Mouse (Mus musculus): ENCODE measurements at regions not wholly inside any gene's neighbourhood (a gene's known extent, or its start where the extent isn't known, plus 50 kb on each side); places are given as distances from the start of the nearest gene placed in this dataset.

- TF ChIP-seq RAD21 (IDR thresholded peaks at IDR 0.05; ENCODE audit: low read depth, low read length) (no peak), POLR2AphosphoS5 (IDR thresholded peaks at IDR 0.05; ENCODE audit: borderline replicate concordance, low read depth, low read length) (no peak), UBTF (IDR thresholded peaks at IDR 0.05; ENCODE audit: borderline replicate concordance, insufficient read depth, low read depth, low read length) (no peak), MAFK (IDR thresholded peaks at IDR 0.05; ENCODE audit: borderline replicate concordance, low read depth, low read length) (no peak)
- no peaks in the 10 kb centered on the region for H3K9me3 ChIP-seq (replicated peaks; ENCODE audit: insufficient read depth, low read length)
- H3K27ac ChIP-seq (ENCODE audit: control insufficient read depth, low read depth, low read length): no peak overlapping the region
- H3K79me2 ChIP-seq (ENCODE audit: control insufficient read depth, insufficient read depth, low read length, poor library complexity): no peaks in the 10 kb centered on the region
- no peak overlapping the region for H3K4me3 ChIP-seq (ENCODE audit: control insufficient read depth in 1 of 2, insufficient read depth in 1 of 2, low read depth in 2 of 2, low read length in 2 of 2)
- DNase-seq (ENCODE audit: low read depth, low spot score): no peak
- H3K36me3 ChIP-seq (ENCODE audit: control insufficient read depth in 1 of 2, insufficient read depth in 2 of 2, low read length in 2 of 2): no peaks in the 10 kb centered on the region
- no peaks in the 10 kb centered on the region for H3K4me1 ChIP-seq (ENCODE audit: control insufficient read depth in 1 of 2, insufficient read depth in 2 of 2, low read length in 2 of 2)
- H3K9ac ChIP-seq (ENCODE audit: control insufficient read depth, low read depth, low read length, poor library complexity, severe bottlenecking): no peak overlapping the region
- H3K27me3 ChIP-seq (ENCODE audit: control insufficient read depth in 1 of 2, insufficient read depth in 2 of 2, low read length in 2 of 2): peaks cover 2% of the 10 kb centered on the region in 2 experiments
These were observed 105.6 kb upstream of the Zc3h12c start for GRCm38 (mm10) chr9:52273994-52274393.

- no peak for DNase-seq (ENCODE audit: low read depth, low spot score)
- Histone ChIP-seq H3K9ac (ENCODE audit: control insufficient read depth, low read depth, low read length, poor library complexity, severe bottlenecking) (no peak overlapping the region), H3K36me3 (ENCODE audit: control insufficient read depth in 1 of 2, insufficient read depth in 2 of 2, low read length in 2 of 2) (no peaks in the 10 kb centered on the region), H3K9me3 (replicated peaks; ENCODE audit: insufficient read depth, low read length) (no peaks in the 10 kb centered on the region), H3K27me3 (ENCODE audit: control insufficient read depth in 1 of 2, insufficient read depth in 2 of 2, low read length in 2 of 2) (peaks cover 2 to 4% of the 10 kb centered on the region in 2 experiments), H3K27ac (ENCODE audit: control insufficient read depth, low read depth, low read length) (no peak overlapping the region), H3K4me3 (ENCODE audit: control insufficient read depth in 1 of 2, insufficient read depth in 1 of 2, low read depth in 2 of 2, low read length in 2 of 2) (no peak overlapping the region), H3K4me1 (ENCODE audit: control insufficient read depth in 1 of 2, insufficient read depth in 2 of 2, low read length in 2 of 2) (no peaks in the 10 kb centered on the region), H3K79me2 (ENCODE audit: control insufficient read depth, insufficient read depth, low read length, poor library complexity) (no peaks in the 10 kb centered on the region)
- no peak for TF ChIP-seq USF2 (IDR thresholded peaks at IDR 0.05; ENCODE audit: borderline replicate concordance in 1 of 2, insufficient read depth in 1 of 2, low read depth in 1 of 2, low read length in 2 of 2)
- no peak for TF ChIP-seq GATA1 (IDR thresholded peaks at IDR 0.05; ENCODE audit: low read depth, low read length)
- TF ChIP-seq POLR2A (IDR thresholded peaks at IDR 0.05; ENCODE audit: control insufficient read depth in 1 of 2, insufficient read depth in 1 of 2, low read depth in 1 of 2, low read length in 2 of 2, poor library complexity in 1 of 2): no peak
- no peak for TF ChIP-seq CHD1 (IDR thresholded peaks at IDR 0.05; ENCODE audit: low read depth, low read length)
- TF ChIP-seq ZC3H11A (IDR thresholded peaks at IDR 0.05; ENCODE audit: low read depth, low read length): no peak
- no peak for TF ChIP-seq MXI1 (IDR thresholded peaks at IDR 0.05; ENCODE audit: low read depth, low read length)
- no peak for TF ChIP-seq SMC3 (IDR thresholded peaks at IDR 0.05; ENCODE audit: low read depth, low read length)
- TF ChIP-seq HCFC1 (IDR thresholded peaks at IDR 0.05; ENCODE audit: low read depth, low read length): no peak
- TF ChIP-seq MYC (IDR thresholded peaks at IDR 0.05; ENCODE audit: low read depth, low read length): no peak
- no peak for TF ChIP-seq TCF12 (IDR thresholded peaks at IDR 0.05; ENCODE audit: low read depth, low read length)
- TF ChIP-seq ELF1 (IDR thresholded peaks at IDR 0.05; ENCODE audit: low read depth, low read length): no peak
- no peak for TF ChIP-seq TAL1 (IDR thresholded peaks at IDR 0.05; ENCODE audit: low read length)
- TF ChIP-seq JUND (IDR thresholded peaks at IDR 0.05; ENCODE audit: low read depth, low read length): no peak
- TF ChIP-seq MAX (IDR thresholded peaks at IDR 0.05; ENCODE audit: low read length): no peak
- TF ChIP-seq CTCF (IDR thresholded peaks at IDR 0.05 in 2 of 3, conservative IDR thresholded peaks at IDR 0.05 in 1 of 3; ENCODE audit: control insufficient read depth in 1 of 3, insufficient read depth in 1 of 3, low read depth in 2 of 3, low read length in 3 of 3, poor library complexity in 1 of 3, severe bottlenecking in 1 of 3): no peak
- no peak for TF ChIP-seq MEF2A (IDR thresholded peaks at IDR 0.05; ENCODE audit: extremely low read depth, insufficient replicate concordance, low read depth, low read length, poor library complexity, severe bottlenecking)
- no peak for TF ChIP-seq KAT2A (conservative IDR thresholded peaks at IDR 0.05; ENCODE audit: low read depth, low read length)
- no peak for TF ChIP-seq POLR2AphosphoS5 (IDR thresholded peaks at IDR 0.05; ENCODE audit: borderline replicate concordance, low read depth, low read length)
These were observed 104.3 kb upstream of the Zc3h12c start for GRCm38 (mm10) chr9:52272668-52273067.
